Mouse (Mus musculus) kidney, postnatal 10 days (tissue): ENCODE measurements at regions not wholly inside any gene's neighbourhood (a gene's known extent, or its start where the extent isn't known, plus 50 kb on each side); places are given as distances from the start of the nearest gene placed in this dataset.

ENCODE experiments used
- DNase-seq: peaks from one replicate; pipeline ENCODE4 v3.0.0; 2021; ENCODE audit warnings: mixed read lengths

DNA sequence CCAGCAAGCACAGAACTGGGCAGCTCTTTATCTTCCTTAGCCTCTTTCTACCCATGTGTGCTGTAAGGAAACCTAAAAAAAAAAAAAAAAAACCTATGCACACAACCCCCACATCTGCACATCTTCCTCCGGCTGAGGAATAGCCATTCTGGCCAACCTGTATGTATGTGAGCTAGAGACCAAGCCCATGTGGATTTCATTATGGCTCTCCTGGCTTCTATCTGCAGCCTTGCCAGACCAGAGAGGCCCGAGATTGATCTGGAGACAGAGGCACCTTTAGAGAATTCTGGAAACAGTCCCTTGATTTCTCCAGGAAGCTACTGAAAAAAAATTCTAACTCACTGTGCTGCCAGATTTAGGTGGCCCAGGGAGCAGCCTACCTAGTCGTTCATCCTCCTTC is 281.5 kb upstream of the Mki67 start:
- no peak for DNase-seq

- DNase-seq, result no peak
These were observed 286.2 kb upstream of the Mki67 start for GRCm38 (mm10) chr7:136002382-136002781.

DNA sequence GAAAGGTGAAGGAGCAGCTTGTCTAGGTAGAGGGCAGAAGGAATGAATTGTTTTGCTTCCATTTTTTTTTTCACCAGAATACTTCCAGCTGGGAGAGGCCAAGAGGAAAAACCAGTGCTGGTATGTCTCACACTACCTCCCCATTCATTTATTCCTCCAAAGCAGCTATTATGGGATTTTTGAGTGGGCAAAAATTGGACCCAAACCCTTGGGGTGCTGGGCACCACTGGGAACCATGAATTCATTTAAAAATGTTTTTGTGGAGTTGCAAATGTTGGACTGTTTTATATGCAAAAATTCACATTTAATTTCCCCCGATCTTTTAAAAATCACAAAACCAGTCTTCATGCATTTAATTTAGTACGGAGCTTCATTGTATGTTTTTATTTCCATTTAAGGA is 287.1 kb upstream of the Mki67 start:
- DNase-seq, result no peak

GRCm38 (mm10) chr7:136007796-136008455 is 291.8 kb upstream of the Mki67 start:
- no peak for DNase-seq

GRCm38 (mm10) chr7:136008486-136008885 is 292.3 kb upstream of the Mki67 start:
- no peak for DNase-seq

GRCm38 (mm10) chr7:136010013-136010412 is 293.9 kb upstream of the Mki67 start:
- DNase-seq, result peak; percentile 67

- DNase-seq, result no peak
These were observed 298.5 kb upstream of the Mki67 start for GRCm38 (mm10) chr7:136014706-136015105.

DNA sequence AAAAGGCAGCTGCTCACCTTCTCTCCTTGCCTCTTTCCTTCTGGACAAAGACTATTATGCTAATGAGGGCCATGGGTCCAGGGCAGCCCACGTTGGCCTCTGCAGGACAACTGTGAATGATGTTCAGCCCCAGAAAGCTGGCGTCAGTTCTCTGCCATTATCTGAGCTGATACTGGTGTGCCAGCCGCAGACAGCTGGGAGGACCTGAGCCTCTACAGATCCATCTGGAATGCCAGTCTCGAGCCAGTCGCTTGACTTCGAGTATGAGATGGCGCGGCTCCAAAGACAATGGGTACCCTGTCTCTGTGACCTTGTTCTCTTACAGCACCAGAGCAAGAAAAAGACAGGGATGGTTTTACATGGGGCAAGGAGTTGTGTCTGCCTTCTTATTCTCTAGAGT is 300.8 kb upstream of the Mki67 start:
- DNase-seq, result no peak

- DNase-seq, result no peak
These were observed 304.4 kb upstream of the Mki67 start for GRCm38 (mm10) chr7:136020577-136020976.

DNA sequence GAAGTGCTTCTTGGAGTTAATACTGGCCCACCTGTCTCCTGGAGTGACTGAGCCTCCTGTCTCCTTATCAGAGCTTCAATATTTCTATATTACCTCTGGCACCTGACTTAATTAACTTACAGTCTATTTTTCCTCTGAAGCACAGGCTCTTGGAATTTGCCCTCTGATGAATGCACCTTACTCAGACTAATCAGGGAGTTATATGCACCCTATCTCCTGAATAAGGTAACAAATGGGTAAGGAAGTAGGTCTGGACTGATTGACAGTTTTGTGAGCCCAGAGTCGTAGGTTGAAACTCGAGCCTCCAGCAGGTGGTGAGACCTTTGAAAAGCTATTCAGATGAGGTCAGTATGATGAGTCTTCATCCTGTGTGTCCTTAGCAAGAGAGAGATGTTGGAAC is 304.9 kb upstream of the Mki67 start:
- no peak for DNase-seq

GRCm38 (mm10) chr7:136022781-136023448 is 306.8 kb upstream of the Mki67 start:
- no peak for DNase-seq

DNA sequence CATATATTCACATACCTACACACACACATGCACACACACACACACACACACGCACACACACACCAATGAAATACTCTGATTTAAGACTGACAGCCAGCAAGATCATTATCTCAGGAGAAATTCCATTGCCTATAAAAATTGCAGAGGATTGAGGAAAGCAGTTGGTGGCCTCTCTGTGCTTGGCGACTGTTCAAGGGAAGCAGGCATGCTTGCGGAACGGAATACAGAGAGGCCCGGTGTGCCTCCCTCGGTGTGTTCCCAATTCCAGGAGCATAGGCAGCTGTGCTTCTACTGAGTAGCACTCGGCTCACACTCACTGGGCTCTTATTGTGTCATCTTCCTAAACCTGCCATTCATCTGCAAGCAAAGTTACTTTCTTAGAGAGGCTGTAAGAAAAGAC is 310.3 kb upstream of the Mki67 start:
- peak; percentile 24 for DNase-seq

- no peak for DNase-seq
These were observed 315.9 kb upstream of the Mki67 start for GRCm38 (mm10) chr7:136032026-136032425.

DNA sequence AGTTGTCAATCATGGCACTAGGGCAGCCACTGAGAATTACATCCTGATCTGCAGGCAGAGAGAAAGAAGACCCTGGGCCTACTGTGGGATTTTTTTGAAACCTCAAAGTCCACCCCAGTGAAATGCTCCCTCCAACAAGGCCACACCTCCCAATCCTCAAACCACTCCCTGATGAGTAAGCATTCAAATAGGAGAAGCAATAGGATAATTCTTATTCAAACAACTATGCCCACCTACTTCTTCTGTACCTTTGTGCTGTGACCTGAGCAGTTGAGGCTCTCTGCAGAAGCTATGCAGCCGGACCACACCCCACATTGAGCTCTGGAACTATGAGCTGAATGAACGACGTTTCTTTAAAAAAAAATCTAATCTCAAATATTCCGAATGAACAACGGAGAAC is 317.4 kb upstream of the Mki67 start:
- DNase-seq, result no peak

DNA sequence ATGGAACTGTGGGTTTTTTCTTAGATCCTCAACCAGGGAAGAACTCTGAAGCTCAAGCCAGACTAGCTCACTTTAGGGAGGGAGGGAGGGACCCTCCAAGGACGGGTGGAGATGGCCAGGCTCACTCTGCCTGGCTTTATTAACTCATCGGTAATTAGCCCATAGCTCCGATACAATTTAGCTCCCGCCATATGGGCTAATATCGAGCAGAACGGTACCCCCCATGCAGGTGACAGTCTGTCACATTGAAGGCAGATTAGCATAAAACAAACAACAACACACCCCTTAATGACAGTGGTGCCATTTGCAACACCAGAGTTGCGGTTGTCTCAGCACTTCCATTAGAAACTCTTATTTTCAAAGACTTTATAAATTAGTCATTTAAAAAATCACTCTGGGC is 319.6 kb upstream of the Mki67 start:
- no peak for DNase-seq

GRCm38 (mm10) chr7:136038072-136038471 is 321.9 kb upstream of the Mki67 start:
- DNase-seq, result no peak

DNA sequence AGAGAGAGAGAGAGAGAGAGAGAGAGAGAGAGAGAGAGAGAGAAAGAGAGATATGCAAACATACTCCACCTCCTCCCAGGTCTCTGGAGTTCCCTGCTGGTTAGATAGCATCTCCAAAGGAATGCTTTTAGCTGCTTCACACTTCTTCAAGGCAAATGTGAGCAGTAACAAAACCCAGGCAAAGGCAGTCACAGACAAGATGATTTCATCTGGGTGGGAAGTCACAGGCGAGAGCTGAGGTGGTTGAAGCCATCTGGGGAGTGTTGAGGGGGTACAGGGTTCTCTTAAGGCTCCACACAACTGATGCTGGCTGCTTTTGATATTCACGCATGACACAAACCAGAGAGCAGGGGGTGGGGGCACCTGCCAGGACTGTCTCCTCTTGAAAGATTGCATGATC is 322.7 kb upstream of the Mki67 start:
- no peak for DNase-seq

- DNase-seq, result no peak
These were observed 325.8 kb upstream of the Mki67 start for GRCm38 (mm10) chr7:136041921-136042320.

GRCm38 (mm10) chr7:136046645-136047363 is 330.6 kb upstream of the Mki67 start:
- peak; percentile 93 for DNase-seq

DNA sequence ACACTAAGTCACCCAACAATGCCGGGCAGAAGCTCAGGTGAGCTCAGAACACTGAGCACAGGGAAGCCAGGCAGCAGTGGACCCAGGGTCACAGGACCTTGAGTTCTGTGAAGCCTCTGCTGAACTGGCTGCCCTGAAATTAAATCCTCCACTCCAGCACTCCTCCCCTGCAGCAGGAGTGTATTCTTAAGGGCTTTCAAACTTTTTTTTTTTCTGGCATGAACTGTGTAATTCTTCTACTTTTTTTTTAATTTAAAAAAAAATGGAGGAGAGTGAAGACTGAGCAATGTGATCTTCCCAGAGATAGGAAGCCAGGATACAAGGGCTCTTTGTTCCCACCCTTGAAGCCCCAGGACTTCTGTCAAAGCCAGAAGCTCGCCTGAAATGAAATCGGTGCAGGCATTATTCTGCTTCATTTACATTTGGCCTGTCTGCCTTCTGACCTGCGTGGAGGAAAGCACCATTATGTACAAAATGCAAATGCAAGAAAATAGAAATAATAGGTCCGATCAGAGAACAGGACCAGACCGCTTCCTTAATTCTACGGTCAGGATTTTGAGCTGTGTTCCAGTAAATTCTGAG is 331.3 kb upstream of the Mki67 start:
- DNase-seq, result no peak

- peak; percentile 48 for DNase-seq
These were observed 332.9 kb upstream of the Mki67 start for GRCm38 (mm10) chr7:136048925-136049586.

- DNase-seq, result peak; percentile 48
These were observed 333.4 kb upstream of the Mki67 start for GRCm38 (mm10) chr7:136049587-136049930.

- DNase-seq, result peak; percentile 34
These were observed 334.0 kb upstream of the Mki67 start for GRCm38 (mm10) chr7:136050116-136050515.
